Mouse (Mus musculus) midbrain, embryonic 11.5 days (tissue): Measurements from ENCODE around the gene Sptb. TPM values are rescaled to one million over a fixed set of nuclear protein-coding genes. Genes with fewer than 3 reads are reported as not detected.
A peak's percentile ranks its signal among the peaks of the same experiment; 100 is the strongest.

Experiments used
- ATAC-seq: fragments of 200-750 bp; cut with Nextera tagmentation; 2 replicates; pipeline ENCODE4 v1.8.0; 2017; ENCODE audit warnings: moderate TSS enrichment, moderate library complexity; ENCODE audit not compliant: low FRiP score
- DNase-seq: peaks from one replicate; pipeline ENCODE4 v3.0.0; 2015; ENCODE audit warnings: low spot score; ENCODE audit errors: missing footprints
- H3K27ac ChIP-seq: fragments of 300-500 bp; sonication (generic); 2 replicates; pipeline ENCODE4 v1.5.1; 2014; ENCODE audit warnings: low read depth, low read length
- H3K27me3 ChIP-seq: fragments of 300-500 bp; sonication (generic); 2 replicates; pipeline ENCODE4 v1.6.1; 2014; ENCODE audit warnings: mild to moderate bottlenecking, low read length, moderate library complexity, mixed read lengths; ENCODE audit not compliant: control insufficient read depth, insufficient read depth
- H3K36me3 ChIP-seq: fragments of 300-500 bp; sonication (generic); 2 replicates; pipeline ENCODE4 v1.6.1; 2014; ENCODE audit warnings: mild to moderate bottlenecking, low read length, moderate library complexity, mixed read lengths; ENCODE audit not compliant: control insufficient read depth, insufficient read depth
- H3K4me1 ChIP-seq: fragments of 300-500 bp; sonication (generic); 2 replicates; pipeline ENCODE4 v1.6.1; 2014; ENCODE audit warnings: low read length; ENCODE audit not compliant: control insufficient read depth, insufficient read depth
- H3K4me2 ChIP-seq: fragments of 300-500 bp; sonication (generic); 2 replicates; pipeline ENCODE4 v1.6.1; 2014; ENCODE audit warnings: mild to moderate bottlenecking, moderate library complexity
- H3K4me3 ChIP-seq: fragments of 300-500 bp; sonication (generic); 2 replicates; pipeline ENCODE4 v1.5.1; 2014; ENCODE audit warnings: low read depth, low read length
- H3K9ac ChIP-seq: fragments of 300-500 bp; sonication (generic); 2 replicates; pipeline ENCODE4 v1.6.1; 2014; ENCODE audit warnings: low read length
- H3K9me3 ChIP-seq: fragments of 300-500 bp; sonication (generic); 2 replicates; pipeline ENCODE4 v1.6.1; 2016; ENCODE audit warnings: low read length; ENCODE audit not compliant: control insufficient read depth
- WGBS: fragments of 180-500 bp; shearing (Covaris S2); extraction: QIAGEN DNeasy Blood & Tissue Kit; methylation state at CpG from one replicate; pipeline ENCODE4 v1.1.7; 2014; 5-methylcytosine and 5-hydroxymethylcytosine counted together
- polyA plus RNA-seq: library from polyadenylated mRNA; unstranded; fragments of >200 nt; fragmentation: Nextera tagmentation; extraction: Ambion mirVana; gene quantifications from 2 replicates; pipeline ENCODE4 v1.2.1, GENCODE M21; 2014

Sptb gene
- polyA plus RNA-seq, 1 experiment from 2014 or later, result 3.1 TPM

DNA sequence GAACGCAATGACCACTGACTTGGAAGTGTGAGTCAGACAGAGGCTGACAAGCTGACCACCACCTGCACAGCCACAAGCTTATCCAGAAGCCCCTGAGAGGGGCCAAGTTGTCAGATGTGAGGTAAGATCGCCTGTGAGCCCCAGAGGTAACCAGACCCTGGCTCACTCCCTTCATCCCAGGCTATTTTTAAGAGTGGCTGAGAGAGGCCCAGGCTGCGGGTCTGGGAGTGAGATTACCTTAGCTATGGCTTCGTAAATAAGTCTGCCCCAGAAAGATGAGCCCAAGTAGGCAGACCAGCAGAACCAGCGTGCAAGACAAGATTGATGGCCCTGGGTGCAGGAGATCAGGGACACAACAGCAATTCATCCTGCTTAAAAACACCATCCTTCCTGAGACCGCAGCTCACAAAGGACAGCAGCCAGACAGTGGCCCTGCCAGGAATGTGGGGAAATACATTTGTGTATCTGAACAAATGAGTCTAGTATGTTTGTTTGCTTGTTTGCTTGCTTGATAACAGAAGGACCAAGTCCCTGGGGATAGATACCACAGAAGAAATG, 58.5 kb downstream of the Sptb start:
- no peak for DNase-seq
- Histone ChIP-seq H3K9ac (no peak overlapping the region), H3K27me3 (no peaks in the 10 kb centered on the region), H3K4me1 (no peaks in the 10 kb centered on the region), H3K36me3 (no peaks in the 10 kb centered on the region), H3K4me2 (no peak overlapping the region), H3K9me3 (no peaks in the 10 kb centered on the region), H3K4me3 (no peak overlapping the region), H3K27ac (no peak overlapping the region)
- ATAC-seq, result no peak
- 89% methylated on average over 6 of the region's 6 CpGs for WGBS

DNA sequence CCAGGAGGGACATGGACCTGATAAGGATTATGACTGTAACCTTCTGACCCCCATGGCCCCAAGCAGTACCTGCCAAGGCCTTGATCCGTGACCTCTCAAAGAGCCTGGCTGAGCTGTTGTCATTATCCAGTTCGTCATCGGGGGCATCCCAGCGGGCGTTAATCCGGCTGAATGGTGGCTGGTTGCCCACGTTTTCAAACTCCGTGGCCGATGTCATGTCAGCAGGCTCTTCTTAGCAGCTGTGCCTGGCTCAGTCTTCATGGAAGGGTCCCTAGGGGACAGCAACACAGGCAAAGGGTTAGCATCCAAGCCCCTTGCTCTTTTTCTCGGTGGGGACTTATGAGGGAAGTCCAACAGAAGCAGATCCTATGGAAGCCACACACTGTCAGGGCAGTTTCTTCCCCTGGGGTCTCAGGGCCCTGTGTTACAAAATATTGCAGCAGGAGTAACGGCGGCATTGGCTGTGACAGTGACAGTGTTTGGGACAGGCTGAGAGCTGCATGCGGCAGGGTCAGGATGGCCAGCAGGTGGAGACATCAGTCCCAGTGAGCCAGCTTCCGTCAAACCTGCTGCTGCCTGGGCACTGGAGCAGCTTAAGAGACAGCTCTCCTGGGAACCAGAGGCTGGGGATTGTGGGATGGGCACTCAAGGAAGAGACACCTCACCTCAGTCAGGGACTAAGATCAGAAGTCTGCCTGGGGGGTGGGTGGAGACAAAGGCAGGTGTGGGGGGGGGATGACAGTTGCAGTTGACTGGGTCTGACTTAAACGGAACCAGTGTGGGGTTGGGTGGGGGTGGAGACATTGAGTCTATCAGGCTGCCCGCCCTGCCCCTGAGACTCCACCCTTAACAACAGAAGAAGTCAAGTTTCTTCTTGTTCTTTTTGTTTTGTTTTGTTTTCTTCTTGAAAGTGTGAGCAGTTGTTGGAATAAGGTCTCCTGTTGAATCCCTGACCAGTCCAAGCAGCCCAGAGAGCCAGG, 60.3 kb downstream of the Sptb start:
- Histone ChIP-seq H3K4me1 (0 out of 2 replicates have a peak, but pooled peaks cover 3% of the 10 kb centered on the region), H3K9me3 (no peaks in the 10 kb centered on the region), H3K27ac (no peak overlapping the region), H3K4me3 (no peak overlapping the region), H3K36me3 (no peaks in the 10 kb centered on the region), H3K9ac (no peak overlapping the region), H3K4me2 (no peak overlapping the region), H3K27me3 (no peaks in the 10 kb centered on the region)
- ATAC-seq, result peak; percentile 69
- DNase-seq, result peak; percentile 91
- 45% methylated on average over 16 of the region's 16 CpGs for WGBS

DNA sequence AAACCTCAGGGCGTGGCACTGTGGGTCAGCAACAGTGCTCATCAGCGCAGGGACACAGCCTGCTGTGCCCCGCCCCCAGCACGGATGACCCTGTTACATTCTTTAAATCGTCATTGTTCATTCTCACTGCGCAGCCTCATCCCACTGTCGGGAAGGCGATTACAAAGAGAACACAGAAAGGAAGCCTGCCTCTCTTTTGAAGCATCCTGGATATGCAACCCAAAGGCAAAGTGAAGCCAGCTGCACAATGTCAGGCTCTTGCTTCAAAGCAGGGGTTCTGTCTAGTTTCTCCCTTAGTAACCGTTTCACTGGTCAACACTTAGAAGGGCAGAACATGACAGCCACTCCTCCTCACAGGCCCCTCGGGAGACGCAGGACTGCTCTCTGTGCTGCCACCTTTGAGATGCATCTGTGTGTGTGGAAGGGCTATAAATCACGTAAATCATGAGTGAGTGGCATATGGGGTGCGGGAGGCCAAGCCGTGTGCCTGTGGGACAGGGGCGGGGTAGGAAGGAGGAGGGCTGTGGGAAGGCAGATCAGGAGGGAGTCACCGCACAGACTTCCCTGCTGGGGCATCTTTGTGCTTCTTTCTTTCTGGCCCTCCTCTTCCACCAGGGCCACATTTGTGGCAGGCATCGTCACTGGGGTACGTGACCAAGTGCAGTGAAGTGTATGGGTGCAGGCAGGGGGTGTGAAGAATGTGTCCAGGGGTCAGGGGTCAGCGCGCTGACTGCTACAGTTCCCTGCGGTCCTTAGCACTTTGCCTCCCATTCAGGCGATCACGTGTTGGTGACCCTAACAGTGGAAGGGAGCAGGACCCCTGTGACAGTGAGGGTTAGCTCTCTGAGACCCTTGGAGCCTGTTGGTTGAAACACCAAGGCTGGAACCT, 64.9 kb downstream of the Sptb start:
- no peak overlapping the region for H3K9ac ChIP-seq
- no peak overlapping the region for H3K4me2 ChIP-seq
- H3K9me3 ChIP-seq, result no peaks in the 10 kb centered on the region
- WGBS, result 58% methylated on average over 23 of the region's 23 CpGs
- no peak overlapping the region for H3K27ac ChIP-seq
- ATAC-seq (no peak), DNase-seq (peak; percentile 86)
- H3K4me3 ChIP-seq, result no peak overlapping the region
- 0 out of 2 replicates have a peak, but pooled peaks cover 6% of the 10 kb centered on the region for H3K4me1 ChIP-seq
- no peaks in the 10 kb centered on the region for H3K36me3 ChIP-seq
- no peaks in the 10 kb centered on the region for H3K27me3 ChIP-seq

DNA sequence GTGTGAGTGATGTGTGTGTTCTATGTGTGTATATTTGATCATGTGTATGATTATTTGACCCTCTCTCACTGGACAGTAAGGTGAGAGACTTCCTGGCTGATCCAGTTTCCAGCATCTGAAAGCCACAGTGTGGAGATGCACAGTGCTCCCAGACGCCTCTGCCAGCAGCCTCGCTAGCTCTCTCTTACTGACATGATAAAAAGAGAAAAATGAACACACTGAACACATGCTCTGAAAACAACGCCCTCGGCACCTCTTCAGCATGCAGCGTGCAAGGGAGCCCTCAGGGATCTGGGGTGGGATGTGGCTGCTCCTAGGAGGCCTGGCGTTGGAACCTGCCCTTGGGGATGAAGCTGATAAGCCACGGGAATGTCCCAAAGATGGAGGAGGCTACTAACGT, 66.7 kb downstream of the Sptb start:
- no peaks in the 10 kb centered on the region for H3K9me3 ChIP-seq

DNA sequence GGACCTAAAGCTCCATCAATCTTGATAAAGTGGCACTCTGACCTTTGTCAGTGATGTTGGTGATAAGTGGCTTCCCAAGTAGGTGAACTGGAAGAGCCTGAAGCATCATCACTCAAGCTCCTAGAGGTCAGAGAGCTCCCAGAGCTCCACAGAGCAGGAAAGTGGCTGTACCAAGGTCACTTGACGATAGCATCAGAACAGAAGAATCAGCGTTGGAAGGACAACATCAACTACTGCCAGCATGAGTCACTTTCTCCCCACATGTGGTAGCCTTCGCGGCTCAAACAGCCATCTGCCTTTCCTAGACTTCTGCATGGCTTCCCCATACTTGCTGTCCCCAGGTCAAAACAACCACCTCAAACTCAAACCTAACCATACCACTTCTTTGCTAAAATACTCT, 67.7 kb downstream of the Sptb start:
- Histone ChIP-seq H3K4me2 (no peak overlapping the region), H3K4me3 (no peak overlapping the region), H3K9me3 (no peaks in the 10 kb centered on the region), H3K4me1 (0 out of 2 replicates have a peak, but pooled peaks cover 6% of the 10 kb centered on the region), H3K27me3 (no peaks in the 10 kb centered on the region), H3K36me3 (no peaks in the 10 kb centered on the region), H3K27ac (no peak overlapping the region), H3K9ac (no peak overlapping the region)
- DNase-seq (no peak), ATAC-seq (no peak)
- 91% methylated on average over 4 of the region's 4 CpGs for WGBS

More for the DNA sequence above, 66.7 kb downstream of the Sptb start:
- Histone ChIP-seq H3K9ac (no peak overlapping the region), H3K4me2 (no peak overlapping the region), H3K4me3 (no peak overlapping the region), H3K27ac (no peak overlapping the region), H3K36me3 (no peaks in the 10 kb centered on the region), H3K27me3 (no peaks in the 10 kb centered on the region), H3K4me1 (0 out of 2 replicates have a peak, but pooled peaks cover 6% of the 10 kb centered on the region)
- DNase-seq, result no peak
- 85% methylated on average over 8 of the region's 8 CpGs for WGBS
- ATAC-seq, result no peak

DNA sequence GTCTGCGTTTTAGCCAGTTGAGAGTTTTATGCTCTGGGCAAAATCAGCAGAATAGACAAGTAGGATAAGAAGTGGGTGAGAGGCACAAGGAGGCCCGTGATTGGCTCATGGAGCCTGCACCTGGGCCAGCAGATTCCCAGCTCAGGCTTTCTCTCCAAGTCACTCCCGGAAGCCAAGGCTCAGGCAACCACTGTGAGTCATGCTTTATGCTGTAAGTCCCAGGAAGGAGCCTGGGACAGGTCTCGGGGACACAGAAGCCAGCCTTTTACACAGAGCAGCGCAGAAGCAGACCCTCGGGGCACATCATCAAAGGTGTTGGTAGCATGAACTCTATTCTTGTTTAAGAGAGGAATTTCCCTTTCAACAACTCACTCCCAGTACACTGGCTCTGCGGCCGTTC, 69.7 kb downstream of the Sptb start:
- WGBS, result 66% methylated on average over 8 of the region's 8 CpGs
- Histone ChIP-seq H3K4me2 (no peak overlapping the region), H3K9ac (no peak overlapping the region), H3K27me3 (no peaks in the 10 kb centered on the region), H3K4me1 (0 out of 2 replicates have a peak, but pooled peaks cover 4% of the 10 kb centered on the region), H3K36me3 (no peaks in the 10 kb centered on the region), H3K27ac (no peak overlapping the region), H3K9me3 (no peaks in the 10 kb centered on the region), H3K4me3 (no peak overlapping the region)
- DNase-seq (no peak), ATAC-seq (no peak)

DNA sequence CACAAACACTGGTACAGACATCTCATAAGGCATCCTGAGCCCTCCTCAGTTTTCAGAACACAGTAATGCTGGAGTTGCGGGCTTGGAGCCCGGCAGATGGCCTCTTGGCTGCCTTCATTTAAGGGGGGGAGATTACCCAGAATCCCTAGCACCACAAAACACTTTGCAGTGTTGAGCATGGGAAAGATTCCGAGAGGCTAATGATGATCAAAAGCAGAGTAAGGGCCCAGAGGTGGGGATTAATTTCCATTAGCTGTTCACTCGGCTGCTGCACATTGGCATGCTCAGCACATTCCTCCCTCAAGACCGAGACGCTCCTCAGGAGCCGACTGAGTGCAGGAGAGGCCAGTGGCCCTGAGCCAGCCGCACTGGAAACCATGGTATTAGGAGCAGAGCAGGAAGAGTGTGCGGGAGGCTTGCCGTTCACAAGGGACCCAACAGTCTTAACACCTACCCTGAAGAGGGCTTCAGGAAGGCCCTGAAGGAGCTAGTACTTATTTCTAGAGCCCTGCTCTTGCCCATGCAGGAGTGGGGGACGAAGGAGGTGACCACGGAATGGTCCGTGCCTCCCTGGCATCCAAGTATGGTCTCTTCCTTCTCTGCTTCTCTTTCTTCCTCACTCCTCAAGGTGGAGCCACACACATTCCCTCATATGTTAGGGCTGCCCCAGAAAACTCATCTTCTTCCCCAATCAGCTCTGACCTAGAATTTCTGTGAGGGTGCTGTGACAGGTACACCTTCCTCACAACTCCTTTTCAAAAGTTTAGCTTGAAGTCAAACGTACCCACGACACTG, 75.3 kb downstream of the Sptb start:
- no peak overlapping the region for H3K27ac ChIP-seq
- DNase-seq, result no peak
- H3K9me3 ChIP-seq, result no peaks in the 10 kb centered on the region
- no peaks in the 10 kb centered on the region for H3K27me3 ChIP-seq
- H3K4me2 ChIP-seq, result no peak overlapping the region
- H3K36me3 ChIP-seq, result no peaks in the 10 kb centered on the region
- peaks cover 2% of the 10 kb centered on the region; the same call in 1 of the 2 replicates for H3K4me1 ChIP-seq
- 67% methylated on average over 15 of the region's 15 CpGs for WGBS
- no peak overlapping the region for H3K4me3 ChIP-seq
- no peak overlapping the region for H3K9ac ChIP-seq
- ATAC-seq, result peak; percentile 59; the same call in 1 of the 2 replicates

DNA sequence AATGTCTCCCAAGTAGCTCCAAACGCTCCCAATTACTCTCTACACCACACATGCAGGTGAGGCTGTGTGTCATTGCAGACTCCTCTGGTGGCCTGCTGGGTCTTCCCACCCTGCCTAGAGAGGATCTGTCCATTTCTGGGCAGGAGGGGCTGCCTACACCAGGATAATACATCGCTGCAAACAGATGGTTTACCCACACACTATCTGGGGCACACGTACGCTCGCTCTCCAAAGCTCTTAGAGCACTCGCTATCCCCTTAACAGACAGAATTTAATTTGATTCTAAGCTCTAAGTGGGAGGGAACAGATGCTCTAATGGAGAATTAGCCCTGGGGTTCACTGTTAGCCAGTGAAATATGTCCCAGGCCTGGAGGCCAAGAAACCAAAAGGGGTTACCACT, 87.0 kb downstream of the Sptb start:
- WGBS, result 81% methylated on average over 6 of the region's 6 CpGs
- Histone ChIP-seq H3K27ac (no peak overlapping the region), H3K9ac (no peak overlapping the region), H3K9me3 (no peaks in the 10 kb centered on the region), H3K27me3 (no peaks in the 10 kb centered on the region), H3K4me3 (no peak overlapping the region), H3K4me2 (no peak overlapping the region), H3K36me3 (no peaks in the 10 kb centered on the region), H3K4me1 (no peaks in the 10 kb centered on the region)
- ATAC-seq, result no peak
- peak; percentile 62 for DNase-seq
